Mouse (Mus musculus) 416B (cell line): ENCODE measurements at regions not wholly inside any gene's neighbourhood (a gene's known extent, or its start where the extent isn't known, plus 50 kb on each side); places are given as distances from the start of the nearest gene placed in this dataset.

Experiments used
- DNase-seq: peaks from one replicate; pipeline ENCODE4 v3.0.0; 2011; ENCODE audit warnings: low read depth

- DNase-seq = no peak
These were observed 384.2 kb upstream of the 1700009N14Rik start for GRCm38 (mm10) chr4:39065761-39066376.

GRCm38 (mm10) chr4:39067260-39067876, 382.7 kb upstream of the 1700009N14Rik start:
- no peak for DNase-seq

- no peak for DNase-seq
These were observed 378.6 kb upstream of the 1700009N14Rik start for GRCm38 (mm10) chr4:39071532-39071931.

- DNase-seq = no peak
These were observed 361.8 kb upstream of the 1700009N14Rik start for GRCm38 (mm10) chr4:39088284-39088683.

GRCm38 (mm10) chr4:39109184-39109583, 340.9 kb upstream of the 1700009N14Rik start:
- DNase-seq = no peak

GRCm38 (mm10) chr4:39113217-39113975, 336.7 kb upstream of the 1700009N14Rik start:
- DNase-seq = peak; percentile 31

GRCm38 (mm10) chr4:39125528-39125927, 324.6 kb upstream of the 1700009N14Rik start:
- no peak for DNase-seq
